Mouse (Mus musculus) 416B (cell line): ENCODE results near the gene Hoxa9.

Experiments
- DNase-seq: peaks from one replicate; pipeline ENCODE4 v3.0.0; 2011; ENCODE audit warnings: low read depth

Hoxa9 gene

DNA sequence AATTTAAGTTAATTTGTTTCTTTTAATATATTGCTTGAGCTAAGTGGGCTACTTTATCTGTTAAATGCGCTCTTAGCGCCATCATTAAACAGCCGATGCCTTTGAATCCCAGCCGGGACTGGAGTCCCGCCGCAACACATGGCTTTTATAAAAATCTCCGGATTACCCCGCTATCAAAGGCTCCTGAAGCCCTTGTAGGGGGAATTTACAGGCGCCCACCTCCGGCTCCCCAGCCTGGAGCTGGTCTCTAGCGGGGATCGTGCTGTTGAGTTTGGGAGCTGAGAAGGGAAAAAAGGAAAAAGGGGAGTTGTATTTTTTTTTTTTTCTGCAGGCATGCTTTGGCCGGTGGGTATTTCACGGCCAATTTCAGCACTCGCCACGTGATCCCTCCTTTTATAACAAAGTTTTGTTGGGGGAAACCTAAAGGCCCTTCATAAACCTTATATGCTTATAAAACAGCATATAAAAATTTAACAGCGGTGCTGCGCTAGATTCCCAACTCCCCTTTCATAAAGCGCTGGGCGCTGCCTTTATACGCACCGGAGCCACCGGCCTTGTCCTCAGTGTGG is 13.7 kb upstream of the Hoxa9 start:
- no peak for DNase-seq

DNA sequence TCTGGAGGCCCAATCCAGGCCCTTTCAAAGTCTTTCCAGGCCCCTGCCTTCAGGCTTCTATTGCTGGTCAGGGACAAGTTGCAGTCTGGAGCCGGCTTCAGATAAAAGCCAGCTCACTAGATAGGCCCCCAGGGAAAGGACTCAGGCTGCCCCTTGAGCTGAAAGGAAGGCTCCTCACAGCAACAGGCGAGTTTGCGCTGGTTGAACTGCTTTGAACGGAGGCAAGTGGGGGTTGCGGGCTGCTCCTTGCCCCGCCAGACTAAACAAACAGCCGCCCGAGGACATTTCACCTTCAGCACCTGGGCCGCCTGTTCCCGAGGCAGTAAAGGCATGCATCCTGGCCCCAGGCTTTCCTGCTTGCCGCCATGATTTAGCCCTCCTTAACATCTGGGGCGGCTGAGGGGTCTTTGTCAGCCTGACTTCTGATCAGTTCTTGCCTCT is 12.8 kb upstream of the Hoxa9 start:
- no peak for DNase-seq

DNA sequence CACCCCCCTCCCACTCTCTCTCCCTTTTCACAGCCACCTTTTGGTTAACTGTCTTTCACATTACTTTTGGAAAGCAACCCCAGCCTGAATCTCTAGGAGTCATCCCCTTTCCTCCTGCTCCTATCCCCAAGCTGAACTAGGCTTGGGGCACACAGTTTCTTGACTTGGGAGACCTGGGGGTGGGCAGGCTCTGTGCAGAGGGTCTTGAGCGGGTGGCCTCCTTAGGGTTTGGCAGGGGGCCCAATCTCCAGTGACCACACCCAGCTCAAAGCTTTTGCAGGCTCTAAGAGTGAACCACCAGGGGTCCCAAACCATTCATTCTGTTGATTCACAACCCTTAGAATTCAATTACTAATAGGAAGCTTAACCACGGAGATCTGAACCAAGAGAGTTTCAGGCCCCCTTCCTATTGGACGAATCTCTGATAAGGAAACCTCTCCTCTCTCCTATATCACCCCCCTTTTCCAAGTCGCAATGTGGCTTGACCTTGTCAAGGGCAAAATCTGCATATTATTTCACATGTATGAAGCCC is 12.0 kb upstream of the Hoxa9 start:
- no peak for DNase-seq

DNA sequence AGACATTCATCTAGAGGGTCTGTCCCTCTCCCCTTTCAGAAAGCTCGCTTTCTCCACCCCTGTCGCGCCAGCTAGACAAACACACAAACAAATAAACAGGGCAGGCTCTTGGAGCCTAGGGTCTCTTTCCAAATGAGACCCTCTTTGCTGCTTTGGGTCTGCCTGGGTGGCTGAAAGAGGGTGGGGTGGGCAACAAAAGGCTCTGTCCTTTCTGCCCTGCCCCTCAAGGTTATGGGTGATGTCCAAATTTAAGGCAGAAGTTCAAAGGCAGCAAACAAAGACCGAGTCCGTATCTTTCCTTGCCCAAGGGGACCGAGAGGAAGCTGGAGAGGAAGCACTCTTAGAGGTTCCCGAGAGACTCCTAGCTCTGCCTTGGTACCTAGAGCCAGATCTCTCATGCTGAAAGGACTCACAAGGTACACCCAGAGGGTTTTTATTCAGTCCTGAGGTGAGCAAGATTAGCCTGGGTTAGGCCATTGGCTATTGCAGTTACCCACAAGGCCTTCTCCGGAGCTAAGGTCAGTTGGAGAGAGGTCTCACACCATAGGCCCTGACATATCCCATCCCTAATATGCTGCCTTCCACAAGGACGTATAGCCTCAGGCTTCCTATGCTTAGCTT is 10.2 kb upstream of the Hoxa9 start:
- DNase-seq, result no peak

DNA sequence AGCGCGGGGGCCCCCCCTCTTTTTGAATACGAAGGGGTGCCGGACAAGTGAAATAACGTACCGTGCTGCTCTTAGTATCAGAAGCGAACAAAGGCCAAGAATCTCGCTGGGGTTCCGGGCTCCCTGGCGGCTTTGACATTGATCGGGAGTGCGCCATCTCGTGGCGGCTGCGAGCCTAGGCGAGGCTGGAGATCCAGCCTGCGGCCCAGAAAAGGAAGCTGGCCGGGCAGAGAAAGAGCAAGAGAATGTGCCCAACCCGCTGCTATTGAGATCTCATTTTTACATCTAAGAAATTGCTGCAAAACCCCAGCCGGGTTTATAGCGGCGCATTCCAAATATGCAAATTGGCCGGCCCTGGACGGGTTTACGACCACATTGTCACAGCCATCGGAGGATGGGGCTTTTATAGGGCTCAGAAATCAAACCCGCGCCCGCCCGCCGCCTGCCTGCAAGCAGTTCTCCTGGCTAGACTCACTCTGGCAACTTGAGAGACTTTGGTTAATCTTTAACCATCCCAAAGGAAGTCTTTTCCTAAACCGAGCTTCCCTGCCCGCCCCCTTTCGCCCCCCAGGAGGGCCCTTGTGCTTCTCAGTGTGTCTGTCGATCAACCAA is 9.6 kb upstream of the Hoxa9 start, which contains the start of gene Hoxa10:
Gene Hoxa10, minus strand, starts transcription at position 466 of the 612 bp plus-strand sequence.
- DNase-seq, result peak; percentile 26

DNA sequence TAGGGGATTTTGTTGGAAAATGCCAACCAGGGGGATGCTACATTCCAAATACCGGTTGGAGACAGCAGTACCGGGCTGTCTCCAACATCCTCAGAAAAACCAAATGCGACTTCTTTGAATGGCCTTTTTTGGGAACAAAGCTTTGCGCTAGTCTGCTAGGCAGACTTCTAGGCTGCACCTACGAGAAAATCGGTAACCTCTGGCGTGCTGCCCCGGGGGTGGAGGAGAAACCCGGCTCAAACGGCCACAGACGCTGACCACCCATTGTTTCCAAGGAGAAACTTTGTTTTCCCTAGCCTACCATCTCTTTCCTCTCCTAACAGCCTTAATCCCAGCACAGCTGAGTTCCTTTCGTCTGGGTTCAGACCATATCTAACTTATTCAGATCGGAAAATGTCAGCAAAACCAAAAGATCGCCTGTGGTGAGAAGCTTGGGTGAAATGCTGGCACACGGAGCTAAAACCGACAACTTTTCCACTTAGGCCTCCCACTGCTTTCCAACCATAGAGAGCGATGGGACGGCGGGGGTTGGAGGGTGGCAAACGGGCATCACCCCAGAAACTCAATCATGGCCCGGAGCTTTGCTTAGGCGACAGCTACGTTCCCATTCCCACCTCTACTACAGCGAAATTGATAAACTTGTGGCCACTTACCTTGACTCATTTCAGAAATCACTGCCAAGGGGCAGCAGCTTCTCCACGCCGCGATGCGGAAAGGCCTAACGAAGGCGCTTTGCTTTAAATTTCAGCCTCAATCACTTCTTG is 8.9 kb upstream of the Hoxa9 start:
- DNase-seq, result no peak

DNA sequence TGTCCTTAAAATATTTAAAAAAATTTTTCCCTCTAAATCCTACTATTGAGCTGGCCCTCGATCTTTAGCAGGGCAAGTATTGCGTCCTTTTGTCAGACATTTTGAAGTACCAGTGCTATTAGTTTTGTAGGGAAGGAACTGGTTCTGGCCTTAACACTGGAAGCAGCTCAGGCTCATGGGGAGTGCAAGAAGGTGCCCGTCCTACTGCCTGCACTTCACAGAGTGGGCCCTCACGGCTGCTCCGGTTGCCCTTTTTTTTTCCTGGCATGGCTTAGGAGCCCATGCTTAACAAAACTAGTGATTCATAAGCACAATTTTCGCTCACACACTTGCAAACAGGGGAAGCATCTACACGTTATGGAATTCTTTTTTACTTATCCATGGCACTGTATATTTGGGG is 8.1 kb upstream of the Hoxa9 start:
- DNase-seq, result no peak

DNA sequence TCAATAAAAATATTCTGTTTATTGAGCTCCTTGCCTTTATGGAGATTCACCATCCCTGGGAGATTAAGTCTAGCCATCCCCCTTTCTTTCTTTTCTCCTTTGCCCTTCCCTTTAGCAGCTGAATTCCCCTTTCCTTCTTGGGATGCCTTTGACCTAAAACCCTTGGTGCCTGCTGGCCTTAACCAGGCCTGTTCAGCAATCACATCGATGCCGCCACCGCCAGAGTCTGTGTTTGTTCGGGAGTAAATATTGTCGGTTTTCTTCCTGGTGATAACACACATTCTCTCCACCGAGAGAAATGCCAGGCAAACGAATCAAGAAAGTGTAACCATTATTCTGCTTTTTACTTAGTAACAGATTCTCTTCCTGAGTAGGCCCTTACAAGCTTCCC is 7.3 kb upstream of the Hoxa9 start:
- DNase-seq, result no peak

DNA sequence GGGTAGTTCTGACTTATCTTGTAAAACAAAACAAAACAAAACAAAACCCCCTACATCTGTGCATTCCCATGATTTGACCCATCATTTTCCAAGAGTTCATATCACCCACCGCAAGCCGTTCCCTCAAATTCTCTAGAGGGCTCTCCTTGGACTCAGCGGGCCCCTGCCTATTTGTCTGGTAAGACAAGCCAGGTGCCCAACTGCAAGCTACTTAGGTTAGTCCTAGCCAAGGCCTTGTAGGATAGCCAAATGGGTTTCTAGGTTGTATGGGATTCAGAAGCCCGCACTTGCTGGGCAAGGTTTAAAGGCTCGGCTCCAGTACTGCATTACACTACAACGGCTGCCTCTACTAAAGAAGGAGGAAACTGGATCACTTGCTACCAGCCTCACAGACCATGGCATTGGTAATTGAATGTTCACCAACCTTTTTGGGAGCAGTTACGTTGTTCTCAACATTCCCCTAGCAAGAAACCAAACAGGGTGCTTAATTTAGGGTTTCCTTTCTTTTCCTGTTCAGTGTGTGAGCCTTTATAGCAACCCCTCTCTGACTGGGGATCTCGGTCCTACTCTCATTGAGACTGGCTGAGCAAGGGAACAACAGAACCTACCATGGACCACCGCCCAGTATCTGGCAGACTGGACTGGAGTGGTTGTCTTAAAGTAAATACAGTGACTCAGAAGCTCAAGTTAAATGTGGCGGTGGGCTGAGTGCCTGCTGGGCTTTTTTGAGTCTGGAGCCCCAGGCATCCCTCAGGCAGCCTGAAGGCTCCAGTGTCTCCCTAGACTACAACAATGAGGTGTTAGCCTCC is 6.7 kb upstream of the Hoxa9 start:
- DNase-seq, result no peak

DNA sequence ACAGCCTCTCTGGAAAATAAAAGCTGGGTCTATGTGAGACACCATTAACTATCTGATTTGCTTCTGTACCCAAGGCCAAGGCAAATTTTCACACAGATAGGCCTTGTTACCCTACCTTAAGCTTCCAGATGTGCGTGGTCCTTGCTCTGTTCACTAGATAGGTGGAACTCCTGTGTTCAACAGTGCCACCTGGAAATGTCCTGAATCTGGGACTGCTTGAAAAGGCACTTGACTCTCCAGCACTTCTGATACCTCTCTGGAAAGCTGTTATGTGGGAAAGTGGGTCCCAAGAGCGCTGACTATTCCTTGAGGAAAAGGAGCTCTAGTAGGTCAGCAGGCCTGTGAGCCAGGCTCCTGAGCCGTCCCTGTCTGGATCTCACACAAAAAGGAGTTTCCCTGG is 5.9 kb upstream of the Hoxa9 start:
- no peak for DNase-seq

DNA sequence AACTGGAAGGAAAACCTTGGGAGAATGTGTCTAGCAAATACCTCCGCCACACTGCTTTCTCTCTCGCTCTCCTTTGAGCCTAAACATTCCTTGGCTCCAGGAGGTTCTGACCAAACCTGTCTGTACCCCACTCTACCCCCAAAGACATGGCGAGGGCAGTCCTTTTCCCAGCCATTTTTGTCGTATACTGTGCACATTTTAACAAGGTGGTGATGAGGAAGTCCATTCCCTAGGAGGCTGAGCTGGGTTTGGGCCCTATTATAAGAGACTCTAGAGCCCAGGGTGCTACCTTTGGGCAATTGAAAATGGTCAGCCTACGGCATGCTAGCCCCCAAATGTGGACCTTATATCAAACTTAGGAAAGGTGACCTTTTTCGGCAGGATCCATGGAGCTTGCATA is 5.0 kb upstream of the Hoxa9 start:
- no peak for DNase-seq

DNA sequence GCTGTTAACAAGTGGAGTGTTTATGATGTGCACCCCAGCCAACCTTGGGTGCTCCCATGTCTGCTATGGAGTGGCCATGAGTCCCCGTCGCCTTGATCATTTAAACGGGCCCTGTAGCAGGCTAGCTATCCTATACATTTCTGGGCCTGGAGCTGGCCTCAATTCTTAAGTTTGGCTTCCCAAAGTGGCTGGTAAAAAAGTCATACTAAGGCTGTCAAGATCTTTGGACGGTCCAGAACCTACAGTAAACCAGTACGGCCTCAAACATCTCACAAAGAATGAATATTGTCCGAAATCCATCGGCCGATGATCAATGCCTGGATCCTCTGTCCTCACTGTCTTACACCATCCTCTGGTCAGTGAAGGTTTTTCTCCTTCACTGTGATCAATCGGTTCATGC is 4.4 kb upstream of the Hoxa9 start:
- no peak for DNase-seq

DNA sequence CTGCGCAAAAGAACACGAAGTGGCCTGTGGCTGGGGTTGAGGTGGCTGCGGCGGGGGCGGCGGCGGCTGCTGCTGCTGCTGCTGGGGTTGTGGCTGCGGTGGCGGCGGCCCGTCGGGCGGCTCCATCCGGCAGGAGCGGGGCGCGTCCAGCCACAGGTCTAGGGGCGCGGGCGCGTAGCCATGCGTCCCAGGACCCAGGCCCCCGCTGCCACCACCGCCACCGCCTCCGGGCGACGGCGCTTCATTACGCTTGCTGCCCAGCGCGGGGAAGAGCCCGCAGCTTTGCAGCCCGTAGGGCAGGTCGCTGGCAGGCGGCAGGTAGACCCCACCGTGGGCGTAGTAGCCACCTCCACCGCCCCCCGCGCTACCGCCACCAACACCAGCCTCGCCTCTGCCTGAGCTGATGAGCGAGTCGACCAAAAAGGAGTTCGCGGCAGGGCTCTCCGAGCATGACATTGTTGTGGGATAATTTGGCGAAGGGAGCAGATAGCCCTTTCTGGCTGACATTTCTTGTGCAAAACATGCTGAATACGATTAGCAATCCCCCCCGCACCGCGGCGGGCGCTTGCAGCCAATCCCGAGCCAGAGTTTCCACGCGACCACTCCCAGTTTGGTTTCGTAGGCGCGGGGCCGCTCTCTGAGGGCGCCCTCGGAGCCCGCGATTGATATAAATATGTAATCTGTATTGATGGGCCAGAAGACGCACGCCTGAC is 3.7 kb upstream of the Hoxa9 start:
- DNase-seq, result no peak

DNA sequence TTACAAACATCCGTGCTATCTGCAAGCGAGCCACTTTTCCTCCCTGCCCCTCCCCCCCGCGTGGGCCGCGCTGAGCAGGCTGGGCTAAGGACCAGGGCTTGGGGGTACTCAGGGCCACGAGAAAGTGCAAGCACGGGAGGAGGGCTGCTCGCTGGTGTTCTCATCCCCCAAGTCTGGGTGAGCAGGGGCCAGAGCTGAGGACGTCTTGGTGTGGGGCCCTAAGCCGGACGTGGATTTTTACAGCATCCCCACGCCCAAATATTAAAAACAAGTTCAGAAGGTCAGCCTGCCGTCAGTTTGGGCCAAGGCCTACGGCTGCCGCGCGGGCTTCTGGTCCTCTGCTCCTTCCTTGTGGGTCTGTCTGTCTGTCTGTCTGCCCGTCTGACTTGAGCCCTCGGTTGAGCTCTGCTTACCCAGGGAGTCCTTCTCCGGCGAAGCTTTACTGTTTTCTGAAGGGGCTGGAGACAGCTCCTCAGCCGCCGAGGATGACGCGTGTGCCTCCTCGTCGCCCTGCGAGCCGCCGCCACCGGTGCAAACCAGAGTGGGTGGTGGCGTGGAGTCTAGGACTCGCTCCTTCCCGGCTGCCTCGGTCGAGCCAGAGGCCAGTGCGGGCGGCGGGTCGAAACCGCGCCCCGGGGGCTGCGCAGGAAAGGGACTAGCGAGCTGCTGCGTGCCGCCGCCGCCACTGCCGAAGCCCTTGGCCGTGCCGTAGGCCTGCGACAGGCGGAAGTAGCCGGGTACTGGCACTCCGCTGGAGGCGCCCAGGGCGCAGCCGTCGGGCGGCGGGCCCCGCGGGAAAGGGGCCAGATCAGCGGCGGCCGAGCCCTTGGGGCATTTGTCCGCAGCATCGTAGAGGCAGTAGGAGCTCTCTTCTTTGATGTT is 2.9 kb upstream of the Hoxa9 start:
- DNase-seq, result no peak

DNA sequence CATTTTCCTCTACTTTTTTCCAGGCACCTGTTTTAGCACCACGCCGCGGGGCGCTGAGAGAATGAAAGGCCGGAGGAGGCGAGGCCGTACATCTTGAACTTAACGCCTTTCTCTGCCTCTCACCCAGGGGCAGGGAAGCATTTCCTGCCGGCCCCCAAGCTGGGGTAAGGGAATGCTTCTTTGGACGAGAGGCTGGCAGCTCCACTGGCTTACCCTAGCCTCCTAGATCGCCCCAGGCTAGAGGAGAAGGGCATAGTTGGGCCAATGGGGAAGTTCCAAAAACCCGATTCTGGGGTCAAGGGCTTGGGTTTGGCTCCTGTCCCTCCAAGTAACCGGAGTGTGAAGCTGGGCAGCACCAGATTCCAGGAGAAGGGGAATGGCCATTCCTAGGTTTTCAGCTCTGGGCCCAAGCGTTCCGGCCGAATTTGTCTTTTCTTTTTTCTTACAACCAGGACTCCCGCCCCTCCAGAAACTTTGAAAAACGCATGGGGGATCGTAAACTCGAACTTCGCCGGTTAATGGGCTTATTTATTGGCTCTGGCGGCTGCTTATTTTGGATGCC is 2.2 kb upstream of the Hoxa9 start:
- no peak for DNase-seq

DNA sequence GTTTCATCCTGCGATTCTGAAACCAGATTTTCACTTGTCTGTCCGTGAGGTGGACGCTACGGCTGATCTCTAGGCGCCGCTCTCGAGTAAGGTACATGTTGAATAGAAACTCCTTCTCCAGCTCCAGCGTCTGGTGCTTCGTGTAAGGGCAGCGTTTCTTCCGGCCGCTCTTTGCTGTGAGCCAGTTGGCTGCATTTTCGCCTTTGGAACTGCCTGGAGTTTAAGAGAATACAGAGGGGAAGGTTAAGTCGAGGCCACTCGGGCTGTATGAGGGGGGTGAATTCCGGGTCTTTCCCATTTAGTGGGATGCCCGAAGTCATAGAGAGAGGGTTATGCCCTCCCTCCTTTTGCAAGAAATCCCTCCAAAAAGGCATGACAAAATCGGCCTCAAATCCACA is 1.7 kb upstream of the Hoxa9 start:
- DNase-seq, result no peak

DNA sequence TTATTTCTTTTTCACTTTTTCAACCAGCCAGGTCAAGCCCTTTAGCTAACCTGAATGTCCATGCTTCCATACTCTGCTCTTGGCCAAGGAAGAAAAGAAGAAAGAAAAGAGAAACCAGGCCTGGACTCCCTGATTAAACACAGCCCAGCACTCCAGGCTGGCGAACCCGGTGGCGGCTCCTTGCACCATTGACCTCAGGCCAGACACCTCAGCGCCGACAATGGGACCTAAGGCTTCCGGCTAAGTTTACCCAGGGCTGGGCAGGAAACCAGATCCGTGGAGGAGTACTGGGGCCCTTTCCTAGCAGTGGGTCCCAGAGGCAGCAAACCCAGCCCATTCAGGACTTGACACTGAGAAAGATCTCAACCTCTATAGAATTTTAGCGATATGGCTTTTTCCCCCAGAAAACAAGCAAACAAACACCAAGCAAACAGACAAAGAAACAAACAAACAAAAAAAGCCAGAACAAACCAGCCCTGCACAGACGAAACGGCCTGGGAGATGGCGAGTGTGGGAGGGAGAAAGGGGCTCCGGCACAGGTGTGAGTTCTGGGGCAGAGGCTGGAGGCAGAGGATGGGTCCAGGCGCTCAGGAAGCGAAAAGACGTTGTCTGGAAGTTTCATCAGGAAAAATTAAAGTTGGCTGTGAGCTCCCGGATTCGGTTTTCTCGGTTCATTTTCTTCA is 1.1 kb upstream of the Hoxa9 start:
- DNase-seq, result no peak

DNA sequence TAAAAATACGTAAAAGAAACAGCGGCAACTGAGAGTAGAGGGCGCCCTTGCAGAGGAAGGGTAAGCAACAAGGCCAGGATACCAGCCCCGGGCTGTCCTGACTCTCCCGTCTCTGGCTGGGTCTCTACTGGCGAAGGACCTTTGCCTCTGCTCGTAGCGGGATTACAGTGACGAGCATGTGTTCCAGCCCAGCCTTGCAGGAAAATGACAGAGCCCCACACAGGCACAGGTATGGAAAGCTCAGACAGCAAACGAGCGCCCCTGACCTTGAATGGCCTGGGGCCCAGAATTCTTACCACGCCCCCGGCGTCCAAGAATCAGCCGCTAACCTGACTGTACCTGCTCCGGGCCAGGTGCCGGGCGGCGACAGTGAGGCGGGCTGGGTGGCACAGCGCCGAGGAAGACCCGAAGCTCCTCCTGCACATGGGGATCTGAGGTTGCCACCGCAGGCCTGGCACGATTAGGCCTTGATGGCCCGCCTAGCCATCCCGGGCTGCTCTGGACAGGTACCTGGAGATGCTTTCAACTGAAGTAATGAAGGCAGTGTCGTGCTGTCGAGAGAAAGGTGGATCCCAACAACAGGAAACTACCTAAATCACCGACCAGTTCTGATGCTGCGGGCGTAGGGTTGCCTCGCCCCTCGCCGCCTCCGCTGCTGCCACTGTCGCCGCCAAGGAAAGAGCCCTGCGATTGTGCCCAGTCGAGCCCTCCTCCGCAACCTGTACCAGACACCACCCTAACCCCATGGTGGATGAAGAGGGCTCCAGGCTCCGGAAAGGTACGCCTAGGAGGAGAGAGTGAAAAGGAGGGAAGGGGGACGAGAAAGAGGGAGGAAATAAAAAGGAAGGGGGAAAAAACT is 1.1 kb downstream of the Hoxa9 start:
- DNase-seq, result no peak
